Mouse (Mus musculus): ENCODE results near the gene Gm47959. TPM values are rescaled to one million over a fixed set of nuclear protein-coding genes. Genes with fewer than 3 reads are reported as not detected.

The Gm47959 gene
- total and polyA plus RNA-seq, 2 experiments: not detected

DNA sequence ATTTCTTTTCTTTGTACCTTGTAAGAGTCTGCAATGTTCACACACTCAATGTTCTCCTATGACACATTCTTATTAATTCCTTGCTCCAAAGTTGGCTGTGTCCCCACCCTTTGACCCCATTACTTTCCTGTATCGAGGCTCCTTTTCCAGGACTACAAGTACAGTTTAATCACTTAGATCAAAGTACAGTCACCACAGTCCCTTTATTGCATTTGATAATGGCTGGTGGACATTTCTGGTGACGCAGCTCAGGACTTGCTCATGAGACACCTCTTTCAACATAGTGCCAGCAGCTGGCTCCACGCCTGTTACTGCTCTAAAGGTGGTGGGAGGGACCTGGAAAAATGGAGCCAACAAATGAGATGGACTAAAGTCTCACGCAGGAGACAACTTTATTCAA is 9.3 kb upstream of the Gm47959 start:
- no peaks in the 10 kb centered on the region for H3K27me3 ChIP-seq (ENCODE audit: control insufficient read depth, insufficient read depth, low read length)
- no peaks in the 10 kb centered on the region for H3K79me2 ChIP-seq (ENCODE audit: control insufficient read depth, insufficient read depth, low read length)
- no peak overlapping the region for H3K4me3 ChIP-seq (ENCODE audit: insufficient read depth, low read depth, low read length)
- no peaks in the 10 kb centered on the region for H3K36me3 ChIP-seq (ENCODE audit: control insufficient read depth, insufficient read depth, low read length)
- WGBS: 72% methylated on average over 4 of the region's 4 CpGs
- peak; percentile 12 for DNase-seq (ENCODE audit: extremely low read depth, low read depth, low spot score)
- no peak for TF ChIP-seq POLR2A (IDR thresholded peaks at IDR 0.05; ENCODE audit: extremely low read depth, insufficient read depth, low read length)
- TF ChIP-seq CTCF (IDR thresholded peaks at IDR 0.05; ENCODE audit: low read depth, low read length): no peak
- H3K9ac ChIP-seq (ENCODE audit: low read depth, low read length): no peak overlapping the region
- H3K4me1 ChIP-seq (ENCODE audit: control insufficient read depth, insufficient read depth, low read length): no peaks in the 10 kb centered on the region
- no peak overlapping the region for H3K27ac ChIP-seq (replicated peaks; ENCODE audit: insufficient read depth, low read depth, low read length)

DNA sequence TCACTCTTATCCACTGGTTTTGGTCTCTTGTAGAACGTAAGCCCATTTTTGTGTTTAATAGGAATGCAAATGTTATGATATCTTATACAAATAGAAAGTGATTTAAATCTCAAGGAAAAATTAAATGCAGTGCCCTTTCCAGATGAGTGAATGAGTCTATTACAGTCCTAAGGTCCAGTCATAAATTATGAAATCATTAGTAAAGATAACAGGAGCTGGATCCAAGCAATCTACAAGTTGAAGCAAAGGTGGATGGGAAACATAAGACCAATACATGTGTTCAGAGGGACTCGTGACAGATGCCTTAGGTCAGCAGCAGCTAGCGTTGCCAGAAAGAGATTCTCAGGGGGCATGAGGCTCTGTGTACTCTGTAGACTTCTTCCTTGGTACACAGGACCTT is 8.8 kb upstream of the Gm47959 start:
- Histone ChIP-seq H3K36me3 (ENCODE audit: control insufficient read depth, insufficient read depth, low read length) (no peaks in the 10 kb centered on the region), H3K4me3 (ENCODE audit: insufficient read depth, low read depth, low read length) (no peak overlapping the region), H3K27ac (replicated peaks; ENCODE audit: insufficient read depth, low read depth, low read length) (no peak overlapping the region), H3K27me3 (ENCODE audit: control insufficient read depth, insufficient read depth, low read length) (no peaks in the 10 kb centered on the region), H3K79me2 (ENCODE audit: control insufficient read depth, insufficient read depth, low read length) (no peaks in the 10 kb centered on the region), H3K9ac (ENCODE audit: low read depth, low read length) (no peak overlapping the region), H3K4me1 (ENCODE audit: control insufficient read depth, insufficient read depth, low read length) (no peaks in the 10 kb centered on the region)
- no peak for DNase-seq (ENCODE audit: extremely low read depth, low read depth, low spot score)
- 92% methylated on average over 3 of the region's 3 CpGs for WGBS
- no peak for TF ChIP-seq CTCF (IDR thresholded peaks at IDR 0.05; ENCODE audit: low read depth, low read length)
- no peak for TF ChIP-seq POLR2A (IDR thresholded peaks at IDR 0.05; ENCODE audit: extremely low read depth, insufficient read depth, low read length)

DNA sequence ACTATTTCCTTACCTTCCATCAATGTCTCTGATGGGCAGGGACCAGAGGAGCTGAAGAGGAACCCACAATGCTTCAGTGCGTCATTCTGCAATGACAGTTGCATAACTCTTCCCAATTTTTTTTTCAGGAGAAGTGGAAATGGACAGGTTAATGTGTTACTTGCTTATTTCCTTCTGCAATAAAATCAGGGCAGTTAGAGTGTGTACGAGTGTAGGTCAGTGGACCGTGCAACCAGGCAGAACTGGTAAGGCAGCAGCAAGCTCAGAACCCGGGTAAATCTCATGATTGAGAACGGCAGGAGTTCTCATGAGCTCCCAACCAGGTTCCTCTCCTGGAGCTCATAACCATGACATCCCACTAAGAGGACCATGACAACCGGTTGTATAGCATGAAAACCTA is 8.3 kb upstream of the Gm47959 start:
- Histone ChIP-seq H3K4me3 (ENCODE audit: insufficient read depth, low read depth, low read length) (no peak overlapping the region), H3K9ac (ENCODE audit: low read depth, low read length) (no peak overlapping the region), H3K4me1 (ENCODE audit: control insufficient read depth, insufficient read depth, low read length) (no peaks in the 10 kb centered on the region), H3K36me3 (ENCODE audit: control insufficient read depth, insufficient read depth, low read length) (no peaks in the 10 kb centered on the region), H3K79me2 (ENCODE audit: control insufficient read depth, insufficient read depth, low read length) (no peaks in the 10 kb centered on the region), H3K27me3 (ENCODE audit: control insufficient read depth, insufficient read depth, low read length) (no peaks in the 10 kb centered on the region), H3K27ac (replicated peaks; ENCODE audit: insufficient read depth, low read depth, low read length) (no peak overlapping the region)
- DNase-seq (ENCODE audit: extremely low read depth, low read depth, low spot score): peak; percentile 36
- 71% methylated on average over 6 of the region's 6 CpGs for WGBS
- TF ChIP-seq POLR2A (IDR thresholded peaks at IDR 0.05; ENCODE audit: extremely low read depth, insufficient read depth, low read length) (no peak), CTCF (IDR thresholded peaks at IDR 0.05; ENCODE audit: low read depth, low read length) (no peak)

DNA sequence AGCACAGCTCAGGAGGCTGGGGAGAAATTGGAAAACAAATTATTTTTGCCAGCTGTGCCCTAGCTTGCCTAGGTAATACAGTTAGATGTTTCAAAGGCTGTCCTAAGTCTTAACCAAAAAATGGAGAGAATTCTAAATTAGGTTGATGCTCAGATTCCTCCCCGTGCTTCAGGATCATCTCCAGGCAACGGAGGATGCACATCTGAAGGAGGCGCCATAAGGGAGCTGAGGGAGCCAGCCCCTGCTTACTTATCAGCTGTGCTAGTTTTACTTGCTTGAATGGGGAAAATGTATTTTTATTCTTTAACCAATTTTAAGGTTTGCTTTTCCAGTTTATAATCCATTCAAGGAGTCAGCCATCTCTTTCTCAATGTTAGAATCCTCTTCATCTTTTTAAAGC is 6.4 kb upstream of the Gm47959 start:
- Histone ChIP-seq H3K27me3 (ENCODE audit: control insufficient read depth, insufficient read depth, low read length) (no peaks in the 10 kb centered on the region), H3K4me1 (ENCODE audit: control insufficient read depth, insufficient read depth, low read length) (no peaks in the 10 kb centered on the region)
- WGBS: 90% methylated on average over 3 of the region's 3 CpGs

DNA sequence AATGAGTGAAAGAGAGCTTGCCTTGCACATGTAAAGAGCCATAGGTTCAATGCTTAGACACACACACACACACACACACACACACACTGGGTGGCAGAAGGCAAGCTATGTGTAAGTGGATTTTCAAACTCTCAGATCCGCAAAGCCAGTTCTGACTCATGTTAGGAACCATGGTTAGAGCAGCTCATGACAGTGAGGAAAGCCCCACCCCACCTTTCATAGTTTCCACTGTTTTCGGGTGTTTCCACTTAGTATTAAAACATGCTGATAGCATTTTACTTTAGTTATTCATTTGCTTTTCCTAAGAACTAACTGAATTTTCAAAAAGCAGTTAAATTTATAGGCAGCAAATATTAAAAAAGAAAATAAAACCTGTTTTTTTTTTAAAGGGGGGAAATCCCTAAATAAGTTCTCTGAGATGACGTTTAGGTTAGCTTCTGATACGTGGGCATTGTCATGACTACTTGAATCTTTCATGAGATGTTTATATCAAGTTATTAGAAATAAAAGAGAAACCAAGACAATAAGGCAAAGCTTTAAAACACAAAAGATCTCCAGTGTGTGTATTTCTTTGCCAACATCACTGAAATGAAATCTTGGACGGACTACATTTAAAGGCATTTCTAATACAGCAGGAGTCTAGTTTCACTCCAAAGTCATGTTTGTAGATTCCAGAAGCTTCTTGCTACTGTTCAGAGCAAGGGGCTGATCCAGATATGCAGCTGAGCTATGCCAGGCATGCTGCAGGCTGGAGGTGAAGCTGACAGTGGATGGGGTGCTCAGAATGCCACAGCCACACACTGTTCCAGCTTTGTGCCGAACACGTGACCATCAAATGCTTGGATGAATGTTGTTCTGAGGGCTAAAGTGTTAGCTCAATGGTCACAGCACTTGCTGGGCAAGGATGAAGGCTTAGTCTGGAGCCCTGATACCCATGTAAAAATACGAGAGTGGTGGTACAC is 6.2 kb downstream of the Gm47959 start:
- H3K79me2 ChIP-seq (ENCODE audit: control insufficient read depth, insufficient read depth, low read length): no peaks in the 10 kb centered on the region
- WGBS: 77% methylated on average over 8 of the region's 8 CpGs
- TF ChIP-seq CTCF (IDR thresholded peaks at IDR 0.05; ENCODE audit: low read depth, low read length): no peak
- no peaks in the 10 kb centered on the region for H3K4me1 ChIP-seq (ENCODE audit: control insufficient read depth, insufficient read depth, low read length)
- H3K27me3 ChIP-seq (ENCODE audit: control insufficient read depth, insufficient read depth, low read length): no peaks in the 10 kb centered on the region
- no peak overlapping the region for H3K27ac ChIP-seq (replicated peaks; ENCODE audit: insufficient read depth, low read depth, low read length)
- no peak overlapping the region for H3K4me3 ChIP-seq (ENCODE audit: insufficient read depth, low read depth, low read length)
- DNase-seq (ENCODE audit: extremely low read depth, low read depth, low spot score): no peak
- no peaks in the 10 kb centered on the region for H3K36me3 ChIP-seq (ENCODE audit: control insufficient read depth, insufficient read depth, low read length)
- no peak overlapping the region for H3K9ac ChIP-seq (ENCODE audit: low read depth, low read length)

More for the DNA sequence above, 6.4 kb upstream of the Gm47959 start:
- H3K4me3 ChIP-seq (ENCODE audit: insufficient read depth, low read depth, low read length): no peak overlapping the region
- no peaks in the 10 kb centered on the region for H3K79me2 ChIP-seq (ENCODE audit: control insufficient read depth, insufficient read depth, low read length)
- DNase-seq (ENCODE audit: extremely low read depth, low read depth, low spot score): no peak
- no peak overlapping the region for H3K9ac ChIP-seq (ENCODE audit: low read depth, low read length)
- TF ChIP-seq CTCF (IDR thresholded peaks at IDR 0.05; ENCODE audit: low read depth, low read length): no peak
- no peak for TF ChIP-seq POLR2A (IDR thresholded peaks at IDR 0.05; ENCODE audit: extremely low read depth, insufficient read depth, low read length)
- H3K36me3 ChIP-seq (ENCODE audit: control insufficient read depth, insufficient read depth, low read length): no peaks in the 10 kb centered on the region
- H3K27ac ChIP-seq (replicated peaks; ENCODE audit: insufficient read depth, low read depth, low read length): no peak overlapping the region

DNA sequence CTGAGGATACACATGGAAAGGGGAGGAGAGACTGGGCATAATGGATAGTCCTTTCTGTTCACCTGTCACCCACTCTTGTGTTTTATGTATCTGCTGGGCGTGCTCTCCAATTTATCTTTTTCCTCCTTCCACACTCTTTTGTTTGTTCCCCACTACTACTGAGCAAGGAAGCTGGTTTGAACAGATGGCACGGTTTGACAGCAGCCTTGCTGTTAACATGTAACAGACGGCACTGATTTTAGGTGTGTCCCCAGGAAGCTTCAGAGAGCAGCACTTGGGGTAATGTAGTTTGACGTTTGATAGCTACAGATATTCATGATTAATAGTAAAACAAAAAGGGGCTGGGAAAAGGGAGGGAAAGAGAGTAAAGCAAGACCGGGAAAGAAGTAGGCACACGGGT is 7.1 kb downstream of the Gm47959 start:
- DNase-seq (ENCODE audit: extremely low read depth, low read depth, low spot score): no peak
- Histone ChIP-seq H3K27me3 (ENCODE audit: control insufficient read depth, insufficient read depth, low read length) (no peaks in the 10 kb centered on the region), H3K79me2 (ENCODE audit: control insufficient read depth, insufficient read depth, low read length) (no peaks in the 10 kb centered on the region), H3K9ac (ENCODE audit: low read depth, low read length) (no peak overlapping the region), H3K4me1 (ENCODE audit: control insufficient read depth, insufficient read depth, low read length) (no peaks in the 10 kb centered on the region), H3K36me3 (ENCODE audit: control insufficient read depth, insufficient read depth, low read length) (no peaks in the 10 kb centered on the region), H3K27ac (replicated peaks; ENCODE audit: insufficient read depth, low read depth, low read length) (no peak overlapping the region), H3K4me3 (ENCODE audit: insufficient read depth, low read depth, low read length) (no peak overlapping the region)
- TF ChIP-seq CTCF (IDR thresholded peaks at IDR 0.05; ENCODE audit: low read depth, low read length) (no peak), POLR2A (IDR thresholded peaks at IDR 0.05; ENCODE audit: extremely low read depth, insufficient read depth, low read length) (no peak)
- 79% methylated on average over 6 of the region's 6 CpGs for WGBS
